Mouse (Mus musculus): ENCODE results near the gene Sh3rf3. TPM values are rescaled to one million over a fixed set of nuclear protein-coding genes. Genes with fewer than 3 reads are reported as not detected.

Gene Sh3rf3
- polyA plus RNA-seq, 1 experiment = 6.0 TPM

DNA sequence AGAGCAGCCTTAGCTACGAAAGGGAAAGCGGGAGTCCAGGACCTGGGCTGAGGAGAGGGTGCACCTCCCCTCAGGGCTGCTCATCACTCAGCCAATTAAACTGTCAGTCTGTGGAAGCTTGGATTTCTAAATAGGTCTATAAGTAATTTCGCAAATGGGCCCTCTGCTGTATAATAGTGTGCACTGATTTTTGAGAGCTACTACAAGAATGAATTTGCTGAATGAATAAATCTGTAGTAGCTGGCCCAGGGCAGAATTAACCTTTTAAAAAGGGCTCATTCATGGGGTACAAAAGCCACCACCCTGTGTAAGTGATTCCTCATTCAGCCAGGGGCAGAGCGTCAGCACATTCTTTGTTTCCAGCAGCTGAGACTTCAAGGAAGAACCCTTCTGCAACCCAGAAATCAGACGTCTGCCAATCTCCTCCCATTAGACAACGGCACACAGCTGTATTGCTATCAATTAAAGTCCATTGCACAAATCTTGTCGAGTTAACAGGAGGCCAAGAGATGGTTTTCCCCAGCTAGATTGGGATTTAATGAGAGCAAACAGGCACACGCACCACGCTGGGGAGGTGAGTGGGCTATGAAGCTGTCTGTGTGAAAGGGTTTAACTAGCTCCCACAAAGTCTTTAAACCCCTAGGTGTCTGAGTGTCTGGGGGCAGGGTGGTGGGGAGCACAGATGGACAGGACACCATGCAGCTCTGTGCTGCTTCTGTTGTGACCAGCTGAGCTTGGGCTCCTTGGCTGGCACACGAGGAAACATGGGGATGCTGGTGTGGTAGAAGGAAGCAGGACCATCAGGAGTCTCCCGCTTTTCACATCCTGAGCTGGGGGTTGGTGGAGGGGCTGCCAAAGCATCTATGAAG is 136.8 kb downstream of the Sh3rf3 start:
- TF ChIP-seq CTCF (IDR thresholded peaks at IDR 0.05; ENCODE audit: borderline replicate concordance, control insufficient read depth, extremely low read depth, insufficient read depth, low read length, poor library complexity) = no peak
- no peak for TF ChIP-seq POLR2A (IDR thresholded peaks at IDR 0.05; ENCODE audit: control insufficient read depth, extremely low read depth, insufficient read depth, low read length, poor library complexity)
- Histone ChIP-seq H3K27ac (ENCODE audit: control insufficient read depth, insufficient read depth, low read length) (no peak overlapping the region), H3K4me1 (replicated peaks; ENCODE audit: control insufficient read depth, insufficient read depth, low read length) (no peaks in the 10 kb centered on the region), H3K4me3 (ENCODE audit: control insufficient read depth, insufficient read depth, low read length) (no peak overlapping the region), H3K36me3 (ENCODE audit: control insufficient read depth, insufficient read depth, low read length) (no peaks in the 10 kb centered on the region), H3K27me3 (ENCODE audit: control insufficient read depth, insufficient read depth, low read length) (no peaks in the 10 kb centered on the region)
- WGBS = 82% methylated on average over 11 of the region's 11 CpGs
- DNase-seq = no peak

DNA sequence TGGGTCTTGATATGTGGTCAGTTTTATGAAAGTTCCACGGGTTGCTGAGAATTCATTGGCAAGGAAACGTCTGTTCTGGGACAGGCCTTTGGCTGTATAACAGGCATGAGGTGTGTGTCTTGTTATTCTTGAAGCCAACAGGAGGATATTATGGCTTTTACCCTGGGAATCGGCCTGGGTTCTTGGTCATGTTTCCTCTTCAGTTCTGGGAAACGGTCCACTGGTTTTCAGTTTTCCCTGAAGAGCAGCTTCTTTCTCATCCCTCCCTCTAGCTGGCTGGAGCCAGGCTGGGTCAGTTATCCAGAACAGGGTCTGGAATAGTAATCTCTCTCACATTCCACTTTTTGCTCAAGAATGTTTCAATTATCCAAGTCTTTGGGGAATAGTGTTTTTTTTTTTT is 147.0 kb downstream of the Sh3rf3 start:
- Histone ChIP-seq H3K27me3 (ENCODE audit: control insufficient read depth, insufficient read depth, low read length) (no peaks in the 10 kb centered on the region), H3K4me3 (ENCODE audit: control insufficient read depth, insufficient read depth, low read length) (no peak overlapping the region), H3K36me3 (ENCODE audit: control insufficient read depth, insufficient read depth, low read length) (no peaks in the 10 kb centered on the region), H3K4me1 (replicated peaks; ENCODE audit: control insufficient read depth, insufficient read depth, low read length) (no peaks in the 10 kb centered on the region), H3K27ac (ENCODE audit: control insufficient read depth, insufficient read depth, low read length) (no peak overlapping the region)
- no peak for DNase-seq
- 87% methylated on average over 4 of the region's 4 CpGs for WGBS
- no peak for TF ChIP-seq POLR2A (IDR thresholded peaks at IDR 0.05; ENCODE audit: control insufficient read depth, extremely low read depth, insufficient read depth, low read length, poor library complexity)
- no peak for TF ChIP-seq CTCF (IDR thresholded peaks at IDR 0.05; ENCODE audit: borderline replicate concordance, control insufficient read depth, extremely low read depth, insufficient read depth, low read length, poor library complexity)

DNA sequence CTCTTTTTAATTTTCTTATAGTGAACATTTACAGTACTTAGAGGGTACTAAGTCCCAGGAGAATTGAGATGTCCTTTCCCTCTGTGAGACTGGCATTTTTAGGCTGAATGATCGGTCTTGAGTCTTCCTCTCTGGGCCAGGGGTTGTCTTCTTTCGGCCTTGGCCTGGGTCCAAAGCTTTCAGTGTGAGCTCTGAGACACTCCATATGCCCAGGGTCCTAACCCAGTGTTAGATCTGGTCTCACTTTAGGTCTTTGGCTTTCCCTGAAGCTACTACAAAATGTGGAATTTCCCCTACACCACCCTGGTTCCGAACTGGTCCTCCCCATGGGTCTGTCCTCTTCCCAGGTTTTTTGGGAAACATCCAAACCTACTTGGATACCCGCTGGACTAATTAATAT is 155.1 kb downstream of the Sh3rf3 start:
- Histone ChIP-seq H3K36me3 (ENCODE audit: control insufficient read depth, insufficient read depth, low read length) (no peaks in the 10 kb centered on the region), H3K4me1 (replicated peaks; ENCODE audit: control insufficient read depth, insufficient read depth, low read length) (no peaks in the 10 kb centered on the region), H3K4me3 (ENCODE audit: control insufficient read depth, insufficient read depth, low read length) (no peak overlapping the region), H3K27ac (ENCODE audit: control insufficient read depth, insufficient read depth, low read length) (no peak overlapping the region), H3K27me3 (ENCODE audit: control insufficient read depth, insufficient read depth, low read length) (no peaks in the 10 kb centered on the region)
- no peak for TF ChIP-seq CTCF (IDR thresholded peaks at IDR 0.05; ENCODE audit: borderline replicate concordance, control insufficient read depth, extremely low read depth, insufficient read depth, low read length, poor library complexity)
- TF ChIP-seq POLR2A (IDR thresholded peaks at IDR 0.05; ENCODE audit: control insufficient read depth, extremely low read depth, insufficient read depth, low read length, poor library complexity) = no peak
- 83% methylated on average over 4 of the region's 4 CpGs for WGBS
- no peak for DNase-seq

DNA sequence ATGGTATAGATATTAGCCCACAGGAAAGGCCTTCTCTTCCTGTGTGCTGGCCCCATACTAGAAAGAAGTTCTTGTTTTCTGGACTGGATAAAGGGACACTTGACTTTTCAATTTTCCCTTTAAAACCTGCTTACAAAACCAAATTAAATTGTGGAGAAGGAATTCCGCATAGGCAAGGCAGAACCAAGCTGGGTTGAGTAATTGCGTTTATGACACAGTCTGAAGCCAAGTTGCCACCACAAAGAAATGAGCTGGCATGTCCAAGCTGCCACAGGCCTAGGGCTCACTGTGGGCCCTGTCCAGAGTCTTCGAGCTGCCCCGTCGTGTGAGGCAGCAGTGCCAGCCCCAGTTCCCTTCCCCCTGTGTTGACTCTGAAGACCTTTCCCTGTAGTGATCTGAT is 156.2 kb downstream of the Sh3rf3 start:
- no peaks in the 10 kb centered on the region for H3K4me1 ChIP-seq (replicated peaks; ENCODE audit: control insufficient read depth, insufficient read depth, low read length)
- WGBS = 89% methylated on average over 5 of the region's 5 CpGs
- H3K36me3 ChIP-seq (ENCODE audit: control insufficient read depth, insufficient read depth, low read length) = no peaks in the 10 kb centered on the region
- TF ChIP-seq CTCF (IDR thresholded peaks at IDR 0.05; ENCODE audit: borderline replicate concordance, control insufficient read depth, extremely low read depth, insufficient read depth, low read length, poor library complexity) (no peak), POLR2A (IDR thresholded peaks at IDR 0.05; ENCODE audit: control insufficient read depth, extremely low read depth, insufficient read depth, low read length, poor library complexity) (no peak)
- H3K27ac ChIP-seq (ENCODE audit: control insufficient read depth, insufficient read depth, low read length) = no peak overlapping the region
- no peak overlapping the region for H3K4me3 ChIP-seq (ENCODE audit: control insufficient read depth, insufficient read depth, low read length)
- no peak for DNase-seq
- no peaks in the 10 kb centered on the region for H3K27me3 ChIP-seq (ENCODE audit: control insufficient read depth, insufficient read depth, low read length)

DNA sequence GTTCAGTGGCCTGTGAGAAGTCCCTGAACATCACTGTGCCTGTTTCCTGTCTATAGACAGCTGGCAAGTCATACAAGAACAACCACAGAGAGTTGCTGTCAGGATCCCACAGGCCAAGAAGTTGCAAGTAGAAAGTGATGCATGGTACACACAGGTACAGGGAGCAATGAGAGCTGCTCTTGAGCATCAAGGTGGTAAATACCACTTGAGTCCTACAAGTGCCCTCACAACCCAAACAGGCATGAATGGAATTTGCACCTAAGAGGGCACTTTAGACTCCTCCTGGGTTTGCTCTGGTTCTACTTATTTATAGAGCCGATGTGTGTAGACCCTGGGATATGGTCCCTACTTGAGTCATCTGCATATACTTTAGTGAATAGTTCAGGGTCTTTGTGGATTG is 159.0 kb downstream of the Sh3rf3 start:
- H3K27ac ChIP-seq (ENCODE audit: control insufficient read depth, insufficient read depth, low read length) = no peak overlapping the region

DNA sequence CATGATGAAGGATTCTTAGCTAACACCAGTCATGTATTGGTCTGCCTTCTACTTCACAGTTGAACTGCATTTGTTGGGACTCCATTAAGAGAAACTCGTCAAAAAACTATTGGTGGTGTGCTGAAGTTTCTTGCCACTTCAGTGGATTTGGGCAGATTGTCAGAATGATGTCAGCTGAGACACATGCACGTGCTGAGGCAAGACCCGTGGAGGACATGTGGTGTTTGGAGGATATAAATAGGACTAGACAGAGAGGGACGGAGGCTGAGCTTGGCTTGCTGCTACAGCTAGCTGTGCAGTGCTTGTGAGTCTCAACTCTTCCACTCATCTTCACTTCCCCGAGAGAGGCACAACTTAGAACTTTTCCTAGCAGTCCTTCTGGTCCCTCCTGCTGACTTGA is 161.0 kb downstream of the Sh3rf3 start:
- Histone ChIP-seq H3K27me3 (ENCODE audit: control insufficient read depth, insufficient read depth, low read length) (no peaks in the 10 kb centered on the region), H3K27ac (ENCODE audit: control insufficient read depth, insufficient read depth, low read length) (no peak overlapping the region), H3K4me1 (replicated peaks; ENCODE audit: control insufficient read depth, insufficient read depth, low read length) (no peaks in the 10 kb centered on the region), H3K36me3 (ENCODE audit: control insufficient read depth, insufficient read depth, low read length) (no peaks in the 10 kb centered on the region), H3K4me3 (ENCODE audit: control insufficient read depth, insufficient read depth, low read length) (no peak overlapping the region)
- no peak for DNase-seq
- WGBS = 77% methylated on average over 5 of the region's 5 CpGs
- TF ChIP-seq POLR2A (IDR thresholded peaks at IDR 0.05; ENCODE audit: control insufficient read depth, extremely low read depth, insufficient read depth, low read length, poor library complexity) (no peak), CTCF (IDR thresholded peaks at IDR 0.05; ENCODE audit: borderline replicate concordance, control insufficient read depth, extremely low read depth, insufficient read depth, low read length, poor library complexity) (no peak)

More for the DNA sequence above, 159.0 kb downstream of the Sh3rf3 start:
- Histone ChIP-seq H3K4me1 (replicated peaks; ENCODE audit: control insufficient read depth, insufficient read depth, low read length) (no peaks in the 10 kb centered on the region), H3K4me3 (ENCODE audit: control insufficient read depth, insufficient read depth, low read length) (no peak overlapping the region), H3K36me3 (ENCODE audit: control insufficient read depth, insufficient read depth, low read length) (no peaks in the 10 kb centered on the region), H3K27me3 (ENCODE audit: control insufficient read depth, insufficient read depth, low read length) (no peaks in the 10 kb centered on the region)
- TF ChIP-seq CTCF (IDR thresholded peaks at IDR 0.05; ENCODE audit: borderline replicate concordance, control insufficient read depth, extremely low read depth, insufficient read depth, low read length, poor library complexity) = no peak
- TF ChIP-seq POLR2A (IDR thresholded peaks at IDR 0.05; ENCODE audit: control insufficient read depth, extremely low read depth, insufficient read depth, low read length, poor library complexity) = no peak
- 97% methylated on average over 1 of the region's 1 CpGs for WGBS
- DNase-seq = no peak
